In genomic region chr2:122146687-122147086, GRCm38 (mm10) we compare ENCODE assay signal across 10 mouse cellular contexts. TPM values are rescaled to one million over a fixed set of nuclear protein-coding genes. Genes with fewer than 3 reads are reported as not detected.
DNase-seq lines count a peak whose midpoint lies in the region; ATAC-seq and TF ChIP-seq lines count a peak whose summit lies in the region.
"Had no signal": no experiment of that assay in that cellular context is flagged by ENCODE, and none has a peak within 500 bp of the region (broad histone marks: within the 10 kb centered on the region; RNA-seq: fewer than 3 reads in every experiment).

No protein-coding gene starts in this region.

- no peaks in the 10 kb centered on the region for H3K36me3 ChIP-seq in hindbrain, embryonic 15.5 days
- H3K36me3 ChIP-seq in hindbrain, embryonic 16.5 days (ENCODE audit: control insufficient read depth, insufficient read depth, low read length) = no peaks in the 10 kb centered on the region
- H3K36me3 ChIP-seq in liver, embryonic 13.5 days = peaks cover 15% of the 10 kb centered on the region
- H3K36me3 ChIP-seq in midbrain, embryonic 16.5 days (ENCODE audit: control insufficient read depth, insufficient read depth, low read length) = no peaks in the 10 kb centered on the region

- TF ChIP-seq CTCF in embryonic fibroblast, embryonic 13.5 days (IDR thresholded peaks at IDR 0.05; ENCODE audit: borderline replicate concordance, insufficient read depth, low read length) = no peak

- TF ChIP-seq POLR2A in embryonic fibroblast, embryonic 13.5 days (IDR thresholded peaks at IDR 0.05; ENCODE audit: low read depth, low read length) = no peak

- WGBS in hindbrain, embryonic 15.5 days = 68% methylated on average over 6 of the region's 6 CpGs
- WGBS in hindbrain, embryonic 16.5 days = 67% methylated on average over 6 of the region's 6 CpGs
- WGBS in liver, embryonic 13.5 days (ENCODE audit: insufficient replicate concordance) = 74% methylated on average over 6 of the region's 6 CpGs
- WGBS in midbrain, embryonic 16.5 days = 63% methylated on average over 6 of the region's 6 CpGs

- H3K4me1 ChIP-seq in hindbrain, embryonic 15.5 days (replicated peaks) = 0 out of 2 replicates have a peak, but pooled peaks cover 13% of the 10 kb centered on the region
- peaks cover 4% of the 10 kb centered on the region for H3K4me1 ChIP-seq in hindbrain, embryonic 16.5 days (ENCODE audit: control insufficient read depth, insufficient read depth, low read depth, low read length)
- 0 out of 2 replicates have a peak, but pooled peaks cover 6% of the 10 kb centered on the region for H3K4me1 ChIP-seq in embryonic fibroblast, embryonic 13.5 days (ENCODE audit: control insufficient read depth, insufficient read depth, low read length)
- H3K4me1 ChIP-seq in liver, embryonic 13.5 days (replicated peaks) = peaks cover 44% of the 10 kb centered on the region
- H3K4me1 ChIP-seq in midbrain, embryonic 16.5 days (ENCODE audit: control insufficient read depth, insufficient read depth, low read length) = peaks cover 4% of the 10 kb centered on the region

- no peak for ATAC-seq in hindbrain, embryonic 15.5 days (ENCODE audit: low FRiP score, low read depth)
- no peak for ATAC-seq in hindbrain, embryonic 16.5 days
- no peak for ATAC-seq in liver, embryonic 13.5 days (ENCODE audit: low read depth)
- no peak for ATAC-seq in midbrain, embryonic 16.5 days

- H3K4me2 ChIP-seq in hindbrain, embryonic 15.5 days = peak overlapping the region; percentile 91; the same call in 1 of the 2 replicates
- no peak overlapping the region for H3K4me2 ChIP-seq in hindbrain, embryonic 16.5 days (ENCODE audit: low read length)
- H3K4me2 ChIP-seq in liver, embryonic 13.5 days = peak overlapping the region; percentile 93
- no peak overlapping the region for H3K4me2 ChIP-seq in midbrain, embryonic 16.5 days (ENCODE audit: low read length)

- H3K9ac ChIP-seq in hindbrain, embryonic 15.5 days = no peak overlapping the region
- H3K9ac ChIP-seq in hindbrain, embryonic 16.5 days (ENCODE audit: low read depth, low read length) = no peak overlapping the region
- H3K9ac ChIP-seq in liver, embryonic 13.5 days = peak overlapping the region; percentile 89
- H3K9ac ChIP-seq in midbrain, embryonic 16.5 days (ENCODE audit: low read depth, low read length) = no peak overlapping the region

- DNase-seq in 3T3-L1 (ENCODE audit: low read depth, low spot score) = peak; percentile 36
- DNase-seq in liver, embryonic 13.5 days = no peak
- no peak for DNase-seq in T-cell, adult 2 months (ENCODE audit: low spot score)
- no peak for DNase-seq in thymus, adult 18-20 months

- H3K27me3 ChIP-seq in hindbrain, embryonic 15.5 days = no peaks in the 10 kb centered on the region
- H3K27me3 ChIP-seq in hindbrain, embryonic 16.5 days (replicated peaks; ENCODE audit: control insufficient read depth, insufficient read depth, low read length) = no peaks in the 10 kb centered on the region
- no peaks in the 10 kb centered on the region for H3K27me3 ChIP-seq in liver, embryonic 13.5 days
- H3K27me3 ChIP-seq in midbrain, embryonic 16.5 days (ENCODE audit: control insufficient read depth, insufficient read depth, low read depth, low read length) = no peaks in the 10 kb centered on the region; the same call in 1 of the 2 replicates

- H3K4me3 ChIP-seq in hindbrain, embryonic 15.5 days = no peak overlapping the region
- no peak overlapping the region for H3K4me3 ChIP-seq in hindbrain, embryonic 16.5 days (ENCODE audit: low read length)
- H3K4me3 ChIP-seq in embryonic fibroblast, embryonic 13.5 days (ENCODE audit: insufficient read depth, low read length) = no peak overlapping the region
- H3K4me3 ChIP-seq in liver, embryonic 13.5 days (replicated peaks) = peak overlapping the region; percentile 82
- H3K4me3 ChIP-seq in midbrain, embryonic 16.5 days (ENCODE audit: low read depth, low read length) = no peak overlapping the region

- no peaks in the 10 kb centered on the region for H3K9me3 ChIP-seq in hindbrain, embryonic 15.5 days
- no peaks in the 10 kb centered on the region for H3K9me3 ChIP-seq in hindbrain, embryonic 16.5 days (ENCODE audit: control insufficient read depth, low read length)
- no peaks in the 10 kb centered on the region for H3K9me3 ChIP-seq in liver, embryonic 13.5 days (replicated peaks)
- no peaks in the 10 kb centered on the region for H3K9me3 ChIP-seq in midbrain, embryonic 16.5 days (replicated peaks; ENCODE audit: control insufficient read depth, low read length, poor library complexity, severe bottlenecking)

- 0 out of 2 replicates have a peak overlapping the region, but pooled peaks have one; percentile 2 for H3K27ac ChIP-seq in hindbrain, embryonic 15.5 days (replicated peaks)
- H3K27ac ChIP-seq in hindbrain, embryonic 16.5 days (ENCODE audit: low read depth, low read length) = no peak overlapping the region
- 0 out of 2 replicates have a peak overlapping the region, but pooled peaks have one; percentile 21 for H3K27ac ChIP-seq in embryonic fibroblast, embryonic 13.5 days (ENCODE audit: insufficient read depth, low read length)
- peak overlapping the region; percentile 65 for H3K27ac ChIP-seq in liver, embryonic 13.5 days
- no peak overlapping the region for H3K27ac ChIP-seq in midbrain, embryonic 16.5 days (ENCODE audit: low read length)

RNA-seq across cellular contexts. Expression of gene B2m, which starts 0.8 kb away (rescaled TPM):
- polyA plus RNA-seq in hindbrain, embryonic 15.5 days (2015; fragmentation: Nextera tagmentation; extraction: Ambion mirVana) = 108 and 143 TPM in 2 replicates
- 107 and 120 TPM in 2 replicates for polyA plus RNA-seq in hindbrain, embryonic 16.5 days (2015; fragmentation: Nextera tagmentation; extraction: Ambion mirVana)
- polyA plus RNA-seq in embryonic fibroblast, embryonic 13.5 days (2011; ENCODE audit: insufficient read length, low read depth, missing spikeins) = 1,628 and 1,672 TPM in 2 replicates
- 322 and 384 TPM in 2 replicates for polyA plus RNA-seq in liver, embryonic 13.5 days (2015; fragmentation: Nextera tagmentation; extraction: Ambion mirVana)
- 68.3 and 72.7 TPM in 2 replicates for polyA plus RNA-seq in midbrain, embryonic 16.5 days (2015; fragmentation: Nextera tagmentation; extraction: Ambion mirVana)

RNA-seq across cellular contexts. Expression of gene Trim69, which starts 13.8 kb away (rescaled TPM):
- not detected in 2 replicates for polyA plus RNA-seq in hindbrain, embryonic 15.5 days (2015; fragmentation: Nextera tagmentation; extraction: Ambion mirVana)
- 0.09 TPM in 1 of 2 replicates, not detected in the other for polyA plus RNA-seq in hindbrain, embryonic 16.5 days (2015; fragmentation: Nextera tagmentation; extraction: Ambion mirVana)
- polyA plus RNA-seq in embryonic fibroblast, embryonic 13.5 days (2011; ENCODE audit: insufficient read length, low read depth, missing spikeins) = 0.37 and 0.68 TPM in 2 replicates
- not detected in 2 replicates for polyA plus RNA-seq in liver, embryonic 13.5 days (2015; fragmentation: Nextera tagmentation; extraction: Ambion mirVana)
- not detected in 2 replicates for polyA plus RNA-seq in midbrain, embryonic 16.5 days (2015; fragmentation: Nextera tagmentation; extraction: Ambion mirVana)
- polyA plus RNA-seq: forebrain, embryonic 16.5 days; neural tube, embryonic 11.5 days had no signal

RNA-seq across cellular contexts. Expression of gene Spg11, which starts 28.5 kb away (rescaled TPM):
- polyA plus RNA-seq in hindbrain, embryonic 15.5 days (2015; fragmentation: Nextera tagmentation; extraction: Ambion mirVana) = 6.8 and 8.2 TPM in 2 replicates
- 5.8 and 6.6 TPM in 2 replicates for polyA plus RNA-seq in hindbrain, embryonic 16.5 days (2015; fragmentation: Nextera tagmentation; extraction: Ambion mirVana)
- polyA plus RNA-seq in embryonic fibroblast, embryonic 13.5 days (2011; ENCODE audit: insufficient read length, low read depth, missing spikeins) = 21.0 and 21.7 TPM in 2 replicates
- polyA plus RNA-seq in liver, embryonic 13.5 days (2015; fragmentation: Nextera tagmentation; extraction: Ambion mirVana) = 3.5 and 3.6 TPM in 2 replicates
- 7.3 and 8.1 TPM in 2 replicates for polyA plus RNA-seq in midbrain, embryonic 16.5 days (2015; fragmentation: Nextera tagmentation; extraction: Ambion mirVana)

RNA-seq across cellular contexts. Expression of gene Patl2, which starts 39.3 kb away (rescaled TPM):
- polyA plus RNA-seq in hindbrain, embryonic 15.5 days (2015; fragmentation: Nextera tagmentation; extraction: Ambion mirVana) = 0.07 TPM in 1 of 2 replicates, not detected in the other
- 0.06 and 0.08 TPM in 2 replicates for polyA plus RNA-seq in hindbrain, embryonic 16.5 days (2015; fragmentation: Nextera tagmentation; extraction: Ambion mirVana)
- polyA plus RNA-seq in embryonic fibroblast, embryonic 13.5 days (2011; ENCODE audit: insufficient read length, low read depth, missing spikeins) = not detected in 2 replicates
- 0.06 TPM in 2 replicates for polyA plus RNA-seq in liver, embryonic 13.5 days (2015; fragmentation: Nextera tagmentation; extraction: Ambion mirVana)
- polyA plus RNA-seq in midbrain, embryonic 16.5 days (2015; fragmentation: Nextera tagmentation; extraction: Ambion mirVana) = not detected in 2 replicates
- polyA plus RNA-seq: forebrain, embryonic 16.5 days; neural tube, embryonic 11.5 days had no signal

RNA-seq across cellular contexts. Expression of gene Terb2, which starts 39.4 kb away (rescaled TPM):
- 0.09 TPM in 1 of 2 replicates, not detected in the other for polyA plus RNA-seq in hindbrain, embryonic 15.5 days (2015; fragmentation: Nextera tagmentation; extraction: Ambion mirVana)
- polyA plus RNA-seq in hindbrain, embryonic 16.5 days (2015; fragmentation: Nextera tagmentation; extraction: Ambion mirVana) = not detected in 2 replicates
- polyA plus RNA-seq in embryonic fibroblast, embryonic 13.5 days (2011; ENCODE audit: insufficient read length, low read depth, missing spikeins) = not detected in 2 replicates
- not detected in 2 replicates for polyA plus RNA-seq in liver, embryonic 13.5 days (2015; fragmentation: Nextera tagmentation; extraction: Ambion mirVana)
- polyA plus RNA-seq in midbrain, embryonic 16.5 days (2015; fragmentation: Nextera tagmentation; extraction: Ambion mirVana) = not detected in 2 replicates
- polyA plus RNA-seq: forebrain, embryonic 16.5 days; neural tube, embryonic 11.5 days had no signal

Comparison
In these comparisons a context has a peak if more than half of its experiments do, and no peak if none do; other contexts are left out.
1. H3K27ac ChIP-seq: peak in hindbrain, embryonic 15.5 days (single experiment), embryonic fibroblast, embryonic 13.5 days (single experiment) and liver, embryonic 13.5 days (single experiment); none in hindbrain, embryonic 16.5 days (single experiment) and midbrain, embryonic 16.5 days (single experiment).
2. H3K4me2 ChIP-seq: peak in hindbrain, embryonic 15.5 days (single experiment) and liver, embryonic 13.5 days (single experiment); none in hindbrain, embryonic 16.5 days (single experiment) and midbrain, embryonic 16.5 days (single experiment).